ENCODE assay signal across 19 mouse cellular contexts in genomic region chr17:52076746-52077145, GRCm38 (mm10).
DNase-seq lines count a peak whose midpoint lies in the region; ATAC-seq lines count a peak whose summit lies in the region.
"Had no signal": no experiment of that assay in that cellular context is flagged by ENCODE, and none has a peak within 500 bp of the region (broad histone marks: within the 10 kb centered on the region; RNA-seq: fewer than 3 reads in every experiment).

No protein-coding gene starts in this region.

- peak; percentile 56 for ATAC-seq in activated CD4-positive, CD25-positive, alpha-beta regulatory T cell, adult 4 months
- peak; percentile 55 for ATAC-seq in inflammation-experienced regulatory T-cells, adult 6 months
- ATAC-seq: forebrain, embryonic 14.5 days; forebrain, embryonic 16.5 days; Patski had no signal

- DNase-seq in CD4-positive helper T cell, adult 2 months (ENCODE audit: low read depth, low spot score): peak; percentile 28
- DNase-seq in CD4-positive, CD25-positive, alpha-beta regulatory T cell, adult 2 months (ENCODE audit: low read depth, low spot score): peak; percentile 45
- DNase-seq in adrenal gland, postnatal 36 days: no peak
- DNase-seq in right cerebral cortex, adult 2 months (ENCODE audit: low spot score in 2 of 2): no peak
- no peak for DNase-seq in thymus, postnatal 10 days (ENCODE audit: low spot score in 2 of 2)
- DNase-seq: adrenal gland, adult 2 months; adrenal gland, postnatal 10 days; adrenal gland, postnatal 25 days; cerebellum, adult 18-20 months; cerebellum, adult 8-10 months; cerebellum, adult 9-11 months; cerebellum, postnatal 14 days; cerebellum, postnatal 36 days; embryo, embryonic 11 days had no signal

Comparison
In these comparisons a context has a peak if more than half of its experiments do, and no peak if none do; other contexts are left out.
1. DNase-seq: peak in CD4-positive helper T cell, adult 2 months (single experiment) and CD4-positive, CD25-positive, alpha-beta regulatory T cell, adult 2 months (single experiment); none in adrenal gland, postnatal 36 days (0 of 2), right cerebral cortex, adult 2 months (0 of 2) and thymus, postnatal 10 days (0 of 2).